Mouse (Mus musculus) c-Kit-positive CD71-positive TER-119-positive erythroid progenitor cells, embryonic 14.5 days (primary cell): ENCODE measurements around the gene Zyg11b.

ENCODE experiments used
- DNase-seq: peaks from one replicate; pipeline ENCODE4 v3.0.0-alpha.2; 2013; ENCODE audit warnings: low spot score

Gene Zyg11b

GRCm38 (mm10) chr4:108196277-108196855, 104.5 kb downstream of the Zyg11b start:
- DNase-seq: no peak

DNA sequence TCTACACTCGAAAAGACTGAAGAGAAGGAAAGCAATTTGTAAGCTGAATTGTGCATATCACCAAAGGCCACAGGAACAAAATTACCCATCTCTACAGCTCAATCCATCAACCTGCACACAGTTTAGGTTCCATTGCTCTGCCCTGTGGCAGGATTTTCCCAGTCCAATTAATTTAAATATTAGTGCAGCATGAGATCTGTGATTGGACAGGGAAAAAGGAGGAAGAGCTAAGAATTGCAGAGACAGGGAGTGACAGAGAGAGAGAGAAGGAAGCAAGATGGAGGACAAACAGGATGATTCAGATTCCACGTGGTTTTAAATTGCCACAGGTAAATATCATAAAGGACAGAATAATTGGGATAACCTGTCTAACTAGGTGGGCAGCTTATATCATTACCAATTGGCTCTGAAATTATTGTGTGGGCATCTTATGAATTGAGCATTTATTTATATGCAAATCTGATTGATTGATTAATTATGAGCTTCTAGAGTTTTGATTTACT, 108.0 kb downstream of the Zyg11b start:
- no peak for DNase-seq

DNA sequence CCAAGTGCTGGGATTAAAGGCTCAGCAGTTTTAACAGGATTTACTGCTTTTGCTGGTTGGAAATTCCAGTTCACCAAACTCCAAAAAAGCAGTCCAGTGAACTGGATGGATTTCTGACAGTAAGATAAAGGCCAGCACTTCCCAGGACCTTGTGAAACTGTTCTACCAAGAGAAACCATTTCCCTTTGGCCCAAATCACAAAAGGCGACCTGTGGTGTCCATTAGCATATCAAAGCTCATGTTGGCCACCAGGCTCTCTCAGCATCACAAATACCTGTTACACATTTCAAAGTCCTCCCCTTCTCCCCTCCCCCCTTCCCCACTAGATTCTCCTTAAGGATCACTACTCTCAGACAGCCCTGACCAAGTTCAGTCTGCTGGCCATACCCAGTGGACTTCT, 118.6 kb downstream of the Zyg11b start:
- no peak for DNase-seq
